Mouse (Mus musculus): Measurements from ENCODE around the gene Ifng. TPM values are rescaled to one million over a fixed set of nuclear protein-coding genes. Genes with fewer than 3 reads are reported as not detected.
"Not testable (repeated sequence)": the region's sequence is repeated elsewhere in the genome, so short reads cannot be mapped to it uniquely, and the experiment has no call there.

Ifng gene
- not detected for total RNA-seq (2021)
- long read RNA-seq, experiment 1 = 0 reads
- long read RNA-seq, experiment 2 = 0 reads

DNA sequence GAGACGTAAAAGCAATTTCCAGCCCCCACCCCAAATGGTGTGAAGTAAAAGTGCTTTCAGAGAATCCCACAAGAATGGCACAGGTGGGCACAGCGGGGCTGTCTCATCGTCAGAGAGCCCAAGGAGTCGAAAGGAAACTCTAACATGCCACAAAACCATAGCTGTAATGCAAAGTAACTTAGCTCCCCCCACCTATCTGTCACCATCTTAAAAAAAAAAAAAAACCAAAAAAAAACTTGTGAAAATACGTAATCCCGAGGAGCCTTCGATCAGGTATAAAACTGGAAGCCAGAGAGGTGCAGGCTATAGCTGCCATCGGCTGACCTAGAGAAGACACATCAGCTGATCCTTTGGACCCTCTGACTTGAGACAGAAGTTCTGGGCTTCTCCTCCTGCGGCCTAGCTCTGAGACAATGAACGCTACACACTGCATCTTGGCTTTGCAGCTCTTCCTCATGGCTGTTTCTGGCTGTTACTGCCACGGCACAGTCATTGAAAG is at the start of gene Ifng:
Ifng (plus strand) TSS at position 305 of the 499 bp plus-strand sequence.
- DNase-seq (ENCODE audit: low spot score in 2 of 2) = no peak

GRCm38 (mm10) chr10:118399917-118400316 is 40.9 kb upstream of the Ifng start:
- no peak for DNase-seq (ENCODE audit: low spot score in 2 of 2)

- DNase-seq (ENCODE audit: low spot score in 2 of 2) = no peak
Observed at GRCm38 (mm10) chr10:118406463-118407221, 34.2 kb upstream of the Ifng start.

GRCm38 (mm10) chr10:118411377-118411776 is 29.5 kb upstream of the Ifng start:
- DNase-seq (ENCODE audit: low spot score in 2 of 2) = no peak

DNA sequence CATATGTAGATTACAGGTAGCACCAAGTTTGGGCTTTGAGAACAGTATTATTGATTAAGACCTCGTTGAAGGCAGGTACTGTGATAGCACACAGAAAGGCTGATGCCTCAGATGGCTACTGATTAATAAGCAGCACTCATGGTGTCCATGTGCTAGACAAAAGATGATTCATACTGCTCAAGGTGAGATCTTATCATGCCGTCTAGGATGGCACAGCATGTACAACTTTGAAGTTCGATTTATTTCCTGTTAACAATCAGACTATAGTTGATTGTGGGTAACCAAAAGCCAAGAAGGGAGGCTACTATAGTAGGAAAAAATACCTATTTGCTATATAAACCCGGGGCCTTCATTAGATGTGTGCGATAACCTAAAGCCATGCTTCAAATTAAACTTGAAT is 28.1 kb upstream of the Ifng start:
- DNase-seq (ENCODE audit: low spot score in 2 of 2) = no peak

DNA sequence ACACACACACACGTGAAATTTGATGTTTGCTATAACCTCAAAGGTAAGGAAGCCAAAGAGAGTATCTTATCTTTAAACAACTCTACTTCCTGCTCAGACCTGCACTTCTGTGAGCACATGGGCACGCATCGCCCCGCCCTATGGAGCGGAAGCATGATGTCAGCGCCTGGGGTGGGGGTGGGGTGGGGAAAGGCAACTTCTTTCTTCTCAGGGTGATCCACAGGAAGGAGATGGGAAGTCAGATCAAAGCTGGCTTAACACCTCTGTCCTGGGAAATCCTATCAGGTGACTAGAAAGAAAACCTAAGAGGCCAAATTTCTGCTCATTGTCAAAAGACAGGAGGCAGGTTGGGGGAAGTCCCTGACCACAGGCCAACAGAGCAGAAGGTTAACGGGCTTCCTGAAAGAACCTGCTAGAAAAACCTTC is 21.8 kb upstream of the Ifng start:
- no peak for DNase-seq (ENCODE audit: low spot score in 2 of 2)

- no peak for DNase-seq (ENCODE audit: low spot score in 2 of 2)
Observed at GRCm38 (mm10) chr10:118420896-118421295, 19.9 kb upstream of the Ifng start.

GRCm38 (mm10) chr10:118435501-118435900 is 5.3 kb upstream of the Ifng start:
- DNase-seq (ENCODE audit: low spot score in 2 of 2) = no peak

GRCm38 (mm10) chr10:118441898-118442297 is 1.1 kb downstream of the Ifng start:
- no peak for DNase-seq (ENCODE audit: low spot score in 2 of 2)

- DNase-seq (ENCODE audit: low spot score in 2 of 2) = no peak
Observed at GRCm38 (mm10) chr10:118442999-118443398, 2.2 kb downstream of the Ifng start.

DNA sequence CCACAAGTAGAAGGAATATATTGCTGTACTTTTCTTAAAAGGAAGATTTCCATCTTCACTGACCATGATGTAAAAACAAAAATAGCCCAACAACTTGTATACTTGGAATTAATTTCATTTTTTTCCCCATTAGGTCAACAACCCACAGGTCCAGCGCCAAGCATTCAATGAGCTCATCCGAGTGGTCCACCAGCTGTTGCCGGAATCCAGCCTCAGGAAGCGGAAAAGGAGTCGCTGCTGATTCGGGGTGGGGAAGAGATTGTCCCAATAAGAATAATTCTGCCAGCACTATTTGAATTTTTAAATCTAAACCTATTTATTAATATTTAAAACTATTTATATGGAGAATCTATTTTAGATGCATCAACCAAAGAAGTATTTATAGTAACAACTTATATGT is 4.2 kb downstream of the Ifng start:
- DNase-seq (ENCODE audit: low spot score in 2 of 2) = no peak

DNA sequence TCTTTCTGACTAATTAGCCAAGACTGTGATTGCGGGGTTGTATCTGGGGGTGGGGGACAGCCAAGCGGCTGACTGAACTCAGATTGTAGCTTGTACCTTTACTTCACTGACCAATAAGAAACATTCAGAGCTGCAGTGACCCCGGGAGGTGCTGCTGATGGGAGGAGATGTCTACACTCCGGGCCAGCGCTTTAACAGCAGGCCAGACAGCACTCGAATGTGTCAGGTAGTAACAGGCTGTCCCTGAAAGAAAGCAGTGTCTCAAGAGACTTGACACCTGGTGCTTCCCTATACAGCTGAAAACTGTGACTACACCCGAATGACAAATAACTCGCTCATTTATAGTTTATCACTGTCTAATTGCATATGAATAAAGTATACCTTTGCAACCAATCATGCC is 4.7 kb downstream of the Ifng start:
- DNase-seq (ENCODE audit: low spot score in 2 of 2) = no peak

- no peak for DNase-seq (ENCODE audit: low spot score in 2 of 2)
Observed at GRCm38 (mm10) chr10:118445978-118446377, 5.1 kb downstream of the Ifng start.

- no peak for DNase-seq (ENCODE audit: low spot score in 2 of 2)
Observed at GRCm38 (mm10) chr10:118451747-118452146, 10.9 kb downstream of the Ifng start.

DNA sequence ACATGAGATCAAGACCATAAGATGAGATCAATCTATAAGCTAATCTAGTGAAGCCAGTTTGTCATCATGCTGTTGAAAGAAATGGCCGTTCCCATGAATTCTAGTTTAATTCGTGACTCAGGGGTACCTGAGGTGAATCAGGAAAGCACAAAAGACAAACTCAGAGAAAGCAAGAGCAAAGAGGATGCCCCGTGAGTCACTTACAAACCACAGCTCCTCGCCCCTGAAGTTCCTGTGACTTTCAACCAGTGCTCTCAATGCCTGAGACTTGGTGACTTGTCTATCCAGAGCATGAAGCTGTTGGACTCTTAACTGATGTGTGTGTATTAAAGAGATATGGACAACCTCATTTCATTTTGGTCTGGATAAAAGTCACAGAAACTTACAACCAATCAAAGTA is 17.9 kb downstream of the Ifng start:
- DNase-seq (ENCODE audit: low spot score in 2 of 2) = no peak

DNA sequence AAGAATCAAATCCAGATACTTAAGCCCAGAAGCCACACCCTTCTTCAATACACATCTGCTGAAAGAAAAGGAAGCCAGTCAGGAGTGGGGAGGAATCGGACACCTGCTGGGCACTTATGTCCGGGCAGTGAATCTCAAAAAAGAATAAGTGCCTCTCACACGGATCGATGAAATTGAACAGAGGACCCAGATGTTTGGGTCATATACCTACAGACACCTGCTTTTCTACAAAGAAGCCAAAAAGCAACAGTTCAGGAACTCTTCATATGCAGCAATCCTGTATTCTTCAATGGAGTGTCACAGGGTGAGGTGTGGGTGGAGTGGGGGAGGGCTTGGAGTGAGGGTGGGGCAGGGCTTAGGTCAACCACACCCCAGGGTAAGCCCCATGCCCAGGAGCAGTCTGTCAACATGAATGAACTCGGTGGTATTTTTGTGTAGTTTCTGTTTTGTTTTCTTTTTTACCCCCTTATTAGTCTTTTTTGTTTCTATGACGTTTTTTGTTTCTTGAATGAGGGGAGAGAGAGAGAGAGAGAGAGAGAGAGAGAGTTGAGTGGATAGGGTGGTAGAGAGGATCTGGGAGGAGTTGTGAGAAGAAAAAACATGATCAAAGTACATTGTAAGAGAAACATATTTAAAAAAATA is 20.4 kb downstream of the Ifng start:
- no peak for DNase-seq (ENCODE audit: low spot score in 2 of 2)

GRCm38 (mm10) chr10:118466481-118466880 is 25.6 kb downstream of the Ifng start:
- DNase-seq (ENCODE audit: low spot score in 2 of 2) = peak in 1 of 2 experiments; percentile 13

- no peak for DNase-seq (ENCODE audit: low spot score in 2 of 2)
Observed at GRCm38 (mm10) chr10:118469047-118469446, 28.2 kb downstream of the Ifng start.

DNA sequence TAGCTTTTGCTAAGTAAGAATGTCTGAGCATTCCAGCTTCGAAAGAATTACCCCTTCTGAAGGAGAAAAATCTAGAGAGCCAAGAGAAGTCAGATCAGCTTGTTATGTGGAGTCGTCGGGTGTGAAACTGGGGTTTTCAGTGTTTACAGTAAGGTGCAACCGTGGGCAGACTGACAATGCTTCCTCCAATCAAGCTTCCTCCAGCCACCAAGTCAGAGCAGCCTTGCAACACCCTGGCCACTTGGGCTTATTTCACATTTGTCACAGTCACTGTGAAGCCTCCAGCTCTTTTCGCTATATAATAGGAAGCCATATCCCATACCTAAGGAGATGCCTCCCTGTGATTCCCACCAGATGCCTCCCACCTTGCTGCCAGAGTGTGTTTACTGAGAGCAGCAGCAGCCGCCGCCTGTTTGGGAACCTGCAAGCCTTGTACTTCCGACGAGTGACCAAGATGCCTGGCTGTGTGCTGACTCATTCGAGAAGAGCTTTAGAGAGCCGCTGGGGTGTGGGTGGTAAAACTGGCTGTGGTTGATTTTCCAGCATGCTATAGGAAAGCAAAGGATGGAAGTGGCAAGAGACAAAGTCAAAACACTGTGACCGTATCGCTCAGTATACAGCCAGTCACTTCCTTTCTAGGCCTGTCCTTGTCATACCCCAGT is 29.6 kb downstream of the Ifng start:
- DNase-seq (ENCODE audit: low spot score in 2 of 2) = no peak

DNA sequence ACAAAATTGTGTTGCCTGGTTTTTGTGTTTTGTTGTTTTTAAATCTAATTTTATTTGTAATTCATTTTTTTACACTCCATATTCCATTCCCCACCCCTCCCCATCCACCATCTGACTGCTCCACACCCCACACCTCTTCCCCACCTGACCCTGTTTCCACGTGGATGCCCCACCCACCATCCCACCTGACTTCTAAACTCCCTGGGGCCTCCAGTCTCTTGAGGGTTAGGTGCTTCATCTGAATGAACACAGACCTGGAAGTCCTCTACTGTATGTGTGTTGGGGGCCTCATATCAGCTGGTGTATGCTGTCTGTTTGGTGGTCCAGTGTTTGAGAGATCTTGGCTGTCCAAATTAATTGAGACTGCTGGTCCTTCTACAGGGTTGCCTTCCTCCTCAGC is 32.0 kb downstream of the Ifng start:
- DNase-seq (ENCODE audit: low spot score in 2 of 2) = not testable (repeated sequence)

DNA sequence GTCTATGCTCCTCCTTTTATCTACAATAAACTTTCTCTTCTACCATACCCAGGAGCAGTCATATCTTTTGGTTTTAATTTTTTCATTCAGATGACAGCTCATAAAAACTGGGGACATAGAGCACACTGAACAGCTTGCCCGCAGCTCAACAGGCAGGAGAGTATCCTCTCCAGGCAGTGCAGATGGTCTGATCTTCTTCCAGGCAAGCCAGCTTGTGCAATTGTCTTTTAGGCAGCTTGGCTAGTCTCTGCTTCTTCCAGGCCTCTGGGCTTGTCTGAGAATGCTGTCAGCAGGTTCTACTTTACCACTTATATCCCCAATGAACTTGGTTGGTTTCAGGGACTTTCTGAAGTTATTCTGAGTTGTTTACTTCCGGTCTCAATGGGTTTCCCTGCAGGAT is 35.9 kb downstream of the Ifng start:
- no peak for DNase-seq (ENCODE audit: low spot score in 2 of 2)

GRCm38 (mm10) chr10:118477297-118477696 is 36.5 kb downstream of the Ifng start:
- DNase-seq (ENCODE audit: low spot score in 2 of 2) = no peak
